Mouse (Mus musculus) left cerebral cortex, adult 2 months (tissue): ENCODE results near the gene Naxe. TPM values are rescaled to one million over a fixed set of nuclear protein-coding genes. Genes with fewer than 3 reads are reported as not detected.
A peak's percentile ranks its signal among the peaks of the same experiment; 100 is the strongest.

Experiments
- DNase-seq, 2 experiments: peaks; one replicate each; pipeline ENCODE4 v3.0.0; 2021 to 2022; ENCODE audit warnings: low spot score in 2 of 2, mixed read lengths in 1 of 2; ENCODE audit errors: extremely low spot score in 1 of 2
- H3K27ac ChIP-seq: fragments of 200-600 bp; 2 replicates; pipeline ENCODE4 v1.8.1; 2022
- H3K4me3 ChIP-seq: fragments of 200-600 bp; 2 replicates; pipeline ENCODE4 v1.8.1; 2022
- CTCF ChIP-seq: fragments of 200-600 bp; IDR thresholded peaks from 2 replicates; pipeline ENCODE4 v1.8.1; 2022; ENCODE audit warnings: antibody characterized with exemption, mild to moderate bottlenecking, moderate library complexity
- intact Hi-C: fragments of 180-260 bp; cut with DNase I; formaldehyde crosslinking; loops from one replicate; pipeline ENCODE4 v1.15.1; 2025
- total RNA-seq, 2 experiments: library from RNA; stranded (reverse); gene quantifications; 2 replicates each; pipeline ENCODE4 v1.2.3; 2021

Gene Naxe
- total RNA-seq, 2 experiments from 2014 or later: 64.3 to 66.6 TPM

DNA sequence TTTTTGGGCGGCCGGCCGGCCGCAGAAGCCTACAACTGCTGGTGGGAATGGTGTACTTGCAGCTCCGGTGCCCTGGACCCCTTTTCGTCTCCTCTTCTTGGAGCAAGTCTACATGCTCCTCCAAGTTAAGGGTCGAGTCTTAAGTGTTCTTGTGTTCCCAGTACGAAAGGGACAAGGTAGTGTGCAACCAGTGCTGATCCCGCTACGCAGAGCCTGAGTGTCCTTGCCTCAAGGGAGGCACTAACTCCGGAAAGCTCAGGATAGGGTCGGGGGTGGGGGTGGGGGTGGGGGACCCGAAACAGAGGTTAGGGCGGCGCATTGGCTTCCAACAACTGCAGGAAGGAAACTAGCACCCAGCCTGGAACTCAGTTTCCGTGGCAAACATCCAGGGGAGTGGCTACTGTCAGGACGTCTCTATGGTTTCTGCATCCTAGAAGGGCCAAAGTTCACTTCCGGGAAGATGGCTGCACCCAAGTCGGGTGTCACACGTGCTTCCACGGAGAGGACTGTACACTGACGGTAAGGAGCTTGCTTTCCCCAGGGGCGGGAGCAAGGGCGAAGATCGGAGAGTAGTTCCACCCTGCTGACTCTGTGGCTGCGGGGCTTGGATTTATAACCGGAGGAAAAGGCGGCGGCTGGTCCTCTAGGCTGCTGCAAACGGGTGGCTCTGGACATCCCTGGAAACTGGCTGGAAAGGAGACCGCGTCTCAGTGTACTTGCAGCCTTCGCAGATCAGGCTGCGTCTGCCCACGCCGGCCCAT, 15.5 kb downstream of the Naxe start, which contains the start of gene Gpatch4:
TSS of gene Gpatch4 (plus strand) at position 448 of the 761 bp plus-strand sequence.
- H3K27ac ChIP-seq: peak within 1 kb of the TSS; percentile 60
- intact Hi-C loops: no loop called here
- no peak for TF ChIP-seq CTCF

GRCm38 (mm10) chr3:88035561-88036293, 22.6 kb downstream of the Naxe start:
- intact Hi-C loops: no loop called here
- DNase-seq: no peak
- Histone ChIP-seq H3K27ac (no peak overlapping the region), H3K4me3 (no peak overlapping the region)
- TF ChIP-seq CTCF: no peak

More for the DNA sequence above, 15.5 kb downstream of the Naxe start, which contains the start of gene Gpatch4:
- H3K4me3 ChIP-seq: peak within 1 kb of the TSS; percentile 61
- peak; percentile 77 to 82 for DNase-seq

GRCm38 (mm10) chr3:88033506-88033905, 24.8 kb downstream of the Naxe start:
- intact Hi-C loops: no loop called here
- no peak for DNase-seq
- TF ChIP-seq CTCF: no peak
- Histone ChIP-seq H3K4me3 (no peak overlapping the region), H3K27ac (no peak overlapping the region)

GRCm38 (mm10) chr3:88030608-88031395, 27.5 kb downstream of the Naxe start:
- Histone ChIP-seq H3K4me3 (peak overlapping the region; percentile 33; the same call in 1 of the 2 replicates), H3K27ac (peak overlapping the region; percentile 68)
- peak; percentile 19 to 43 for DNase-seq
- TF ChIP-seq CTCF: no peak
- intact Hi-C loops: no loop called here

- Histone ChIP-seq H3K27ac (peak within 1 kb of the TSS; percentile 25; the same call in 1 of the 2 replicates), H3K4me3 (no peak within 1 kb of the TSS)
- no peak for DNase-seq
- intact Hi-C loops: no loop called here
- peak; percentile 53 for TF ChIP-seq CTCF
Observed at GRCm38 (mm10) chr3:88027434-88028186, 30.7 kb downstream of the Naxe start, which contains the start of gene Hapln2. Gene Hapln2 (minus strand): TSS chr3:88027583.

- Histone ChIP-seq H3K4me3 (no peak overlapping the region), H3K27ac (peak overlapping the region; percentile 25; the same call in 1 of the 2 replicates)
- DNase-seq: no peak
- intact Hi-C loops: no loop called here
- no peak for TF ChIP-seq CTCF
Observed at GRCm38 (mm10) chr3:88026823-88027222, 31.5 kb downstream of the Naxe start.

DNA sequence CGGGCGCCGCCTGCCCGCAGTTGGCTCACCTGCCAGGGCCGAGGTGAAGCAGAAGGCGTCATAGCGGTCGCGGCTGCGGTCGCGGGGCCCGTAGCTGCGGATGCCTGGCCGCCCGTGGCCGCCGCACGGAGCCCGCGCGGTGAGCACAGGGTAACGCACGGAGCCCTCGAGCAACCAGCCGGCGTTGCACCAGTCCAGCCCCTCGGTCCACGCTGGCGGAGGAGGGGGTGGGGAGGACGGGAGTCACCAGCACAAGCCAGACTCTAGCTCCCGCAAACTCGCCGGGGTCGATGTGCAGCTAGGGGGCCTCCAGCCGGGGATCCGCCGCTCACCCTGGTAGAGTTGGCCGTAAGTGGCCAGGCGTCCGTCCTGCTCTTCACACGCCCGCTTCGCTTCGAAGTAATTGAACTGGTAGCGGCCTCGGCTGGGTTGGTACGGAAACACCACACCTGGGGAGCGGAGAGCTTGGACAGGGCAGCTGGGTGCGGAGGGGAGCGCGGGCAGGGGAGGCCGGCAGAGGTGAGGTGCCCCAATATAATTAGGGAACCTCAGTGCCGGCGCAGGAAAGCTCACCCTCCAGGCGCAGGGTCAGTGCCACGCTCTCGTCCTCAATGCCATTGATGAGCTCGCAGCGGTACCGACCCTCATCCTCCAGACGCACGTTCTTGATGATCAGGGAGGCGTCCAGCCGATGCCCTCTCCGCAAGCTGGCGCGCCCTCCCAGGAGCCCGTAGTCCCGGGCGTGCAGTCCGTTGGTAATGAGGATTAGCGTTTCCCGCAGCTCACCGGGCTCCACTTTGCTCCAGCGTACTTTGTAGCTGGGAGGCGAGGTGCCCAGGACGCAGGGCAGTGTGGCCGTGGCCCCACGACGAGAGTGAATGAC, 34.9 kb downstream of the Naxe start:
- peak overlapping the region; percentile 17; the same call in 1 of the 2 replicates for H3K27ac ChIP-seq
- peak overlapping the region; percentile 59 for H3K4me3 ChIP-seq
- DNase-seq: peak in 1 of 2 experiments; percentile 13
- TF ChIP-seq CTCF: peak; percentile 1; the same call in 1 of the 2 replicates
- intact Hi-C loops: no loop called here

GRCm38 (mm10) chr3:88022322-88023191, 35.7 kb downstream of the Naxe start:
- H3K27ac ChIP-seq: peak overlapping the region; percentile 17; the same call in 1 of the 2 replicates
- H3K4me3 ChIP-seq: peak overlapping the region; percentile 59
- DNase-seq: peak; percentile 70 to 78
- intact Hi-C loops: no loop called here
- no peak for TF ChIP-seq CTCF

GRCm38 (mm10) chr3:88010634-88011265, 47.5 kb downstream of the Naxe start:
- peak; percentile 64 for TF ChIP-seq CTCF
- DNase-seq: no peak
- Histone ChIP-seq H3K27ac (no peak overlapping the region), H3K4me3 (no peak overlapping the region)
- intact Hi-C loops: loop anchor here (2.0 to 10.0 kb wide), 2 partner anchors 60 to 244 kb away; partner anchors contain the start of gene Rhbg

Other genes with a start within 250 kb of the Naxe start
- gene Pear1, start 234.2 kb downstream of the Naxe start, total RNA-seq: 1 to 10 TPM; 7.8 to 7.9 TPM
- gene Sh2d2a, start 211.7 kb downstream of the Naxe start, total RNA-seq: not detected
- gene Prcc, start 172.9 kb downstream of the Naxe start, total RNA-seq: 10 to 100 TPM; 58.3 to 60.6 TPM
- 100 to 1,000 TPM; 148 to 151 TPM for gene Hdgf, start 152.2 kb downstream of the Naxe start, total RNA-seq
- 10 to 100 TPM; 52.6 to 55.1 TPM for gene Mrpl24, start 139.0 kb downstream of the Naxe start, total RNA-seq
- 10 to 100 TPM; 15.1 to 15.6 TPM for gene Isg20l2, start 128.2 kb downstream of the Naxe start, total RNA-seq
- gene Rrnad1, start 127.8 kb downstream of the Naxe start, total RNA-seq: 10 to 100 TPM; 22.9 to 24.7 TPM
- gene Crabp2, start 109.8 kb downstream of the Naxe start, total RNA-seq: 1 to 10 TPM; 4.5 to 8.2 TPM
- 1 to 10 TPM; 5.7 to 6.2 TPM for gene Nes, start 87.4 kb downstream of the Naxe start, total RNA-seq
- gene Bcan, start 58.3 kb downstream of the Naxe start, total RNA-seq: 100 to 1,000 TPM; 241 to 256 TPM
- 10 to 100 TPM; 11.3 to 13.5 TPM for gene Hapln2, start 30.9 kb downstream of the Naxe start, total RNA-seq
- 10 to 100 TPM; 17.5 to 19.1 TPM for gene Gpatch4, start 15.4 kb downstream of the Naxe start, total RNA-seq
- gene Ttc24, start 19.8 kb upstream of the Naxe start, total RNA-seq: not detected
- under 1 TPM; 0.21 to 0.41 TPM for gene Iqgap3, start 23.5 kb upstream of the Naxe start, total RNA-seq
- 100 to 1,000 TPM; 223 to 225 TPM for gene Mef2d, start 83.9 kb upstream of the Naxe start, total RNA-seq
- not detected for gene Rhbg, start 196.2 kb upstream of the Naxe start, total RNA-seq
- gene Gm38392, start 228.7 kb upstream of the Naxe start, total RNA-seq: under 1 TPM in 1 of 2 experiments, not detected in 1; 0.59 TPM
- gene Tsacc, start 238.5 kb upstream of the Naxe start, total RNA-seq: 1 to 10 TPM; 3.7 to 3.8 TPM
- gene Cct3, start 238.6 kb upstream of the Naxe start, total RNA-seq: 100 to 1,000 TPM; 168 to 170 TPM